Mouse (Mus musculus) cerebral cortex, adult 2 months (tissue): ENCODE results near the gene Cntnap3.

Experiments used
- WGBS: fragments of 180-500 bp; shearing (Covaris S2); methylation state at CpG from one replicate; pipeline ENCODE4 v1.1.7; 2018; 5-methylcytosine and 5-hydroxymethylcytosine counted together

The Cntnap3 gene

GRCm38 (mm10) chr13:64903585-64904208 is at the start of gene Cntnap3:
Cntnap3 (minus strand) TSS chr13:64903955.
- 5% methylated on average over 16 of the region's 16 CpGs for WGBS

DNA sequence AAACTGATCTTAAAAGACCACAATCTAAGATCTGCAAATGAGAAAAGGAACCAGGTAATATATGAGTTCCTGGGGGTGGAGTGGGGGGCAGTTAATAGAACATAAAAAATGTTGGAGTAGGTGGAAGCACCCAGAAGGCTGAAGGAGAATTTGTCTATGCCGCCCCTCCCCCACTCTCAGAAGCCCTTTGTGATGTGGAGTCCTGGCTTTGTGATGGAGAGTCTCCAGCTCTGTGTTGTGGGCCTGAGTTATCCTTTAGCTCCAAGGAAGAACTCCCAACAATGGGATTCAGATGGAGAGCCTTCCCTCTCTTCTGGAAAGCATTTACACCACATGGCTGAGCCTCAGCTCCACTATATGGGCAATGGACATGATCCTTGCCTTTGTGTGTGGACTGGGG is 13.4 kb upstream of the Cntnap3 start, which contains the start of gene Spata31:
Gene Spata31 (plus strand): TSS at position 216 of the 400 bp plus-strand sequence.
- WGBS, result 63% methylated on average over 1 of the region's 1 CpGs

DNA sequence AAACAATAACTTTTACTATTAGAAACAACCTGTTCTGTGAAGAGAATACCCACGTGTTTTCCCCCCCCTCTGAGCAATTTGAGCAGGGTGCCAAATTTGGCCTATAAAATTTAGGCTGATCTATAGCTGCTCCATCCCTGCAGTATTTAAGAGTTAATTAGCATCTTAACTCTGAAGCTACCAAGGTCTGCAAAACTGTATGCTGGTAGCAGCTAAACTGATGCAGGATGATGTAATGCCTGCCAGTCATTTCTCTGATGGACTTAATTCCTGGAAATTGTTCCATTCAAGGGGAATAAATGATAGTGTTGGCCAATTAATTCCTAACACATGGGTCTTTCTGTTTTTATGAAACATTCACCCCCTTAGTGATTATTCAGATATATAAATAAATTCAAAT is 623 bp downstream of the Cntnap3 start:
- 21% methylated on average over 1 of the region's 1 CpGs for whole genome bisulfite sequencing

- 90% methylated on average over 3 of the region's 3 CpGs for WGBS
Observed at GRCm38 (mm10) chr13:64865397-64865796, 38.4 kb downstream of the Cntnap3 start.

DNA sequence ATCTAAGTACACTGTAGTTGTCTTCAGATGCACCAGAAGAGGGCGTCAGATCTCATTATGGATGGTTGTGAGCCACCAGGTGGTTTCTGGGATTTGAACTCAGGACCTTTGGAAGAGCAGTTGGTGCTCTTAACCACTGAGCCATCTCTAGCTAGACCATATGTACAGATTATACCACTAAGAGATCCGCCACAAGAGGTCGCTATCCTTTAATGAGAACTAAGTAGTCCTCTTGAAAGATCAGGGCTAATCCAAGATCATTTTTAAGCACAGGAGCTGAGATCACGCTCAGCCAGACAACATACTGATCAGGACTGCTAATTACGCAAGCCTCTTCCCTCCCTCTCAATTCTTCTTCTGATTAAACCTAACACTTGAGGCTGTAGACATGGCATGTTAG is 78.9 kb downstream of the Cntnap3 start:
- 53% methylated on average over 5 of the region's 5 CpGs for WGBS

DNA sequence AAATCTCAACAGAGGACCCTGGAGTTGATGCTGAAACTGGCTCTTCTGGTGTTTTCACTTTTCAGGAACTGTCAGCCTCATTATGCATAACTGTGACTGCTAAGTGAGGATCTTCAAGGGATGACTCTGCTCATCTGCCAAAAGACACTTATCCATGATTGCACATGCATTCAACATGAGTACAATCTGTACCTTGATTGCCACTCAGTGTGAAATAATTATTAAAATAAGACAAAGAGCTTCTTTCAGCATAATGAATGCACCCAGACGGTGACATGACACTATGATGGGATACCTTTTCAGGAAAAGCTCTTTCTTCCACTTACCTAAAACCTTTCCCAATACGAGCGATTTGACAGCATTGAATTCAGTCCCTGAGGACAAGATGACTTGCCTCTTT is 158.4 kb downstream of the Cntnap3 start:
- 69% methylated on average over 3 of the region's 3 CpGs for WGBS

DNA sequence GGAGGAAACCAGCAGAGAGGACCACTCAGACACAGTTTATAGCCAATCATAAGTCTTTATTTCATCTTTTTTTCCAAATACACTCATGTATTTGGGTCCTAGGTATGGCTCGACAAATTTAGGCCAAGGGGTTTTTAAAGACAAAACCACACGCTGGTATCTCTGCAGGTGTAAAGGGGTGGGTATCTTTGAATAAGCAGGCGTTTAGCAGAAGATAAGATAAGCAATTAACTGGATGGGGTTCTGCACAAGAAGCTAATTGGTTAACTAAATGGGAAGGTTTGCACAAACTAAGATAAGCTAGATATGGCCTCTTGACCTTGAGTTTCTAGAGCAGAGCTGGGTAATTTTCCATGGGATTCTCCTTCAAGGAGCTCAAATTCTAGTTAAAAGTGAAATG is 171.5 kb downstream of the Cntnap3 start:
- 80% methylated on average over 3 of the region's 3 CpGs for WGBS

DNA sequence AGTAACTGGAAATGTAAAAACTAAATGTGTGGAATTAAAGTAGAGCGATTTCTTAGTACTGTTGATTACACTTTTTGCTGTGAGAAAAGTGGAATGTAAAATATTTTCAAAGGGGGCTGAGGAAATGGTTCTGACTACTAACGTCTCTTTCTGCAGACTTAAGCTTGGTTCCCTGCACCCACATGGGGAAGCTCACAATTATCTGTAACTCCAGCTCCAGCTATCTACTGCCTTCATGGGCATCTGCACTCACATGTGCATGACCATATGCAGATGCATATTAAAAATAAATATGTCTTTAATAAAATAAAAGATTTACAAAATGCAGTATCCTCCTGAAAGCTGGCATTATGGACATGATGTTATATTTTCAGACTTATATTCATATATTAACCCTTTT is 187.0 kb downstream of the Cntnap3 start:
- 78% methylated on average over 2 of the region's 2 CpGs for WGBS

DNA sequence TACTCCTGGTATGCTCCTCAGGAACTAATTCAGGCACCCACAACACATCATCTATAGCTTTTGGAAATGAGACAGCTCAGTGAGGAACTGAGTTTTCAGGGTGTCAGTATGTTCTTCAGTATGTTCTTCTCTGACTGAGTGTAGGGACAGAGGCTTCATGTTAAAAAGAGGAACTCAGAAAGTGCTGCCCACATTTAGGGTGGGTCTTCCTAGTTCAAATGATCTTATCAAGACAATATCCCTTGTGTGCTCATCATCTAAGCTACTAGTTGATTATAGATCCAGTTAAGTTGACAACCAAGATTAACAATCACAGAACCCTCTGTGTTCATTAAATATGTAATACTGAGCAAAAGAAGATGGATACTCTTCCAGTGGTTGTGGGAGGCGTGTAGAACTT is 211.3 kb downstream of the Cntnap3 start:
- WGBS, result 83% methylated on average over 1 of the region's 1 CpGs
